Mouse (Mus musculus) heart, adult 18-20 months (tissue): ENCODE results near the gene Rps11. TPM values are rescaled to one million over a fixed set of nuclear protein-coding genes. Genes with fewer than 3 reads are reported as not detected.
"Not testable (repeated sequence)": the region's sequence is repeated elsewhere in the genome, so short reads cannot be mapped to it uniquely, and the experiment has no call there.

Experiments
- DNase-seq, 2 experiments: peaks; one replicate each; pipeline ENCODE4 v3.0.0; 2021 to 2022; ENCODE audit warnings: mixed read lengths in 1 of 2
- total RNA-seq, 2 experiments: library from RNA; stranded (reverse); gene quantifications; 2 replicates each; pipeline ENCODE4 v1.2.3; 2021

The Rps11 gene
- total RNA-seq, 2 experiments from 2014 or later: 512 to 646 TPM

DNA sequence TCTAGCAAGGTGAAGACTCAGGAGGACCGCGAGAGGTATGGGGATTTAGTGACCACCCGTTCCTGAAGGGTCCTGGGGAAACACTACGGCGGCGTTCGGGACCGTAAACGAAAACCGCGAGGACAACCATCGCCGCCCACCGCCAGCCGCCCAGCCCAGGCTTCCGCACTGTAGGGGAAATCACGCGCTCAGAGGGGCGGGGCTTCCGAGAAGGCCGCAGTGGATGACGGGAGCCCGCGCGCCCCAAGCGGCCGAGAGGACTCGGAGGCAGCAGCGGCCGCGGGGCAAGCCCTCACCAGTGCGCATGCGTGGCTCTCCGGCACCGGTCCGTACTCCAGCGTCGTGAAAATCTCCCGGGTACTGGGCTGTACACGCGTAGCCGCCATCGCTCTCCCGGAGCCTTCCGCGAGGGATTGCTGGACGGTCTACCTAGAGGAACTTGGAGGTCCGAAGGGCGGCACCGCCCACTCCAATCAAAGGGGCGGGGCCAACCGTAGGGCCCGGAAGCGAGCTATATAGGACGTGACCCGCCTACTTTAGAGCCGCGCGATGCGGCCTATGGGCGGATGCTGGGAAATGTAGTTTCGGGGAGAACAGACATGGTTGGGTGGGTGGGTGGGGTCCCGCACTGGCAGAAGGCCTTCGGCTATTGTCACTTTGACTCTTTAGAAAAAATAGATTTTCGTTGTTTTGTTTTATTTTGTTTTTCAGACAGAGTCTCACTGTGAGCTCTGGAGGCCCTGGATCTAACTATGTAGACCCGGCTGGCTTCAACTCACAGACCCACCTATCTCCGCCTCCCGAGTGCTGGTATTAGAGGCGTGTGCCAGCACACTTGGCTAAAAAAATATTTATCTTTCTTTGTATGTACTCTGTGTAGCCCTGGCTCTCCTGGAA is 30.1 kb upstream of the Rps11 start, which contains the start of the genes Pih1d1 and Aldh16a1:
Pih1d1 (plus strand) TSS at position 208 of the 897 bp plus-strand sequence.
Aldh16a1 (minus strand) TSS at position 489 of the 897 bp plus-strand sequence.
- peak; percentile 98 for DNase-seq

GRCm38 (mm10) chr7:45153586-45153985 is 29.3 kb upstream of the Rps11 start:
- no peak for DNase-seq

GRCm38 (mm10) chr7:45153052-45153451 is 28.8 kb upstream of the Rps11 start:
- not testable (repeated sequence) for DNase-seq

GRCm38 (mm10) chr7:45151303-45151702 is 27.1 kb upstream of the Rps11 start:
- peak; percentile 63 to 76 for DNase-seq

GRCm38 (mm10) chr7:45150321-45150720 is 26.1 kb upstream of the Rps11 start:
- no peak for DNase-seq

DNA sequence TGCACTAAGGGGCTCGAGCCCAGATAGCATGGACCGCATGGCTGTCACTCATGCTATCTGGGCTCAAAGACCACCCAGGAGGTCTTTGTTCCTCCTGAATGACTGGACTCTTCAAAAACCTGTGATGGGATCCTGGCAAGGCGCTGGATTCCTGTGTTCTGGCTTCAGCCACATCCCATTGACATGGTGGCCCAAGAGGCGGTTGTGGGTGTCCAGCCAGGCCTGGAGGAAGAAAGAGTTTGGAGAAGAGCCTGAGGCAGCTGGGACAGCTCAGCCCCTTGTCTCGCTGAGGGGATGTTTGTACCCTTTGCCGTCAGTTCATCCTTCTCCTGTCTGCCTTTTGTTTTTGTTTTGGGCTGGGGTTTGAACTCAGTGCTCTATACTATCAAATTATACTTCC is 25.3 kb upstream of the Rps11 start:
- DNase-seq: peak; percentile 69 to 78

DNA sequence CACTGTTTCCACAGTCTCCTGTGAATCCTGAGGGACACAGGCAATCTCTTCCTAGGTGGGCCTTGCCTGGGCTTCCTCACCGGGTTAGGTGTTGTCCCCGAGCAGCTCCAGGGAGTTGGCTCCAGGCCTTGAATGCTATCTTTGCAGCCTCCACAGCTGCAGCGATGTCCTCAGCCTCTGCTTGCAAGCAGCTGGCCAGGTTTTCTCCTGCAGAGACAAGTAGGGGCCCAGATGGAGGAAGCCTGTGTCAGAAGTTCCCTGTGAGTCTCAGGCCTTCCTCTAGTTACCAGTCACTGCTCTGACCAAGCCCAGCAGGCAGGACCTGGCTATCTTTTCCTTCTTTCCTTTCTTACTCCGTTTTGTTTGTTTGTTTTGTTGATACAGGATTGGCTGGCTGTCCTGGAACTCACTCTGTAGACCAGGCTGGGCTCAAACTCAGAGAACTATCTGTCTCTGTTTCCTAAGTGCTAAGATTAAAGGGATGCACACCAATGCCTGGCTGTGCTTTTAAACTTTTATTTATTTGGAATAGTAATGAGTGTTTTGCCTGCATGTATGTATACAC is 24.4 kb upstream of the Rps11 start:
- peak; percentile 53 to 74 for DNase-seq

DNA sequence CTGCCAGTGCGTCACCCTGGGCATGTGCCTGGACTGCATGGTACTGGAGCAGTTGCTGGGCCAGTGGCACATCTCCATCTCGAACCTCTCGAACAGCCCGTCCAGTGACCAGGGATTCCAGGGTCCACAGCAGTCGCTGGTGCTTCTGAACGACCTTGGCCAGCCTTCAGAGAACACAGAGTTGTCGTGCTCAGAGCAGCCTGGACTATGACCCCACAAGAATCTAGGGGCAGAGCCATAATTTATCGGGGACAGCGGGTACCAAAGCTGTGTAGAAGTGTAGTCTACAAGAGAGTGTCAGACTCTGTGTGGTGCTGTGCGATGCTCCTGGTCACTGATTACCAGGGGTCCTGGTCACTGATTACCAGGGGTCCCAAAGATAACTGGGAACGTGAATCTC is 23.7 kb upstream of the Rps11 start:
- no peak for DNase-seq

- no peak for DNase-seq
These were observed 23.0 kb upstream of the Rps11 start for GRCm38 (mm10) chr7:45147267-45147666.

- DNase-seq: no peak
These were observed 21.2 kb upstream of the Rps11 start for GRCm38 (mm10) chr7:45145460-45145859.

GRCm38 (mm10) chr7:45144368-45145174 is 20.3 kb upstream of the Rps11 start:
- DNase-seq: peak in 1 of 2 experiments; percentile 66

- no peak for DNase-seq
These were observed 17.7 kb upstream of the Rps11 start for GRCm38 (mm10) chr7:45141914-45142313.

GRCm38 (mm10) chr7:45141319-45141718 is 17.1 kb upstream of the Rps11 start:
- no peak for DNase-seq

DNA sequence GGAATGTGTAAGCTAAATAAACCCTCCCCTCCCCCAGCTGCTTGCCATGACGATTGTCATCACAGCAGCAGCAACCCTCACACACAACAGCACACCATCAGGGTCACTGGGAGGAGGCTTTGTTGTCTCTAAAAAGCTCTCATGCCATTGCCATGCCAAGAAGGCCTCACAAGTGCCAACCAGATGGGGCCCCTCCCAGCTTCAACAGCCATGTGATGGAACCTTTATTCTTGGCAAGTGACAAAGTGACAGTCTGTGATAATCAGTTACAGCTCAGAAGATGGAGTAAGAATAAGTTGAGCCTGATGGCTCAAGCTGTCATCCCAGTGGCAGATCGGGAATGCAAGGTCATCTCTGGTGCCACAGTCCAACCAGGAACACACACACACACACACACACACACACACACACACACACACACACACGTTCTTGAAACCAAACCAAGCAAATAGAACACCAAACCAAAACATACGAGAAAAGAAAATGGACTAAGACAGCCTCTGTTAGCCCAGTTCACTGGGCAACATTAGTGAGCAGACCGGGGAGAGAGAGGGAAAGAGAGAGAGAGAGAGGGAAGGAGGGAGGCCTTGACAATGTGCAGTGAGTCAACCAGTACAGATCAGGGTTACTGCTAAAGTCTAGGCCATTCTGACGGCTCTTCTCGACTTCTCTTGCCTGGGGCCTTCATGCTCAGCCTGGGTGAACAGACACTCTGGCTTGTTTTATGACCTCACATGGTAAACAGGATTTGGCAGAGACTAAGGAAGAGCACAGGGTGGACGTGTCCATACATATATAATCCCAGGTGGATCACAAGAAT is 15.9 kb upstream of the Rps11 start:
- DNase-seq: no peak

GRCm38 (mm10) chr7:45138403-45138802 is 14.2 kb upstream of the Rps11 start:
- DNase-seq: no peak

- DNase-seq: no peak
These were observed 13.2 kb upstream of the Rps11 start for GRCm38 (mm10) chr7:45137171-45138006.

- DNase-seq: peak; percentile 96 to 97
These were observed 11.8 kb upstream of the Rps11 start, which contains the start of the genes Gm45713 and Flt3l for GRCm38 (mm10) chr7:45135993-45136567. Gene Gm45713 (minus strand): TSS chr7:45136231. Gene Flt3l (minus strand): TSS chr7:45136432.

DNA sequence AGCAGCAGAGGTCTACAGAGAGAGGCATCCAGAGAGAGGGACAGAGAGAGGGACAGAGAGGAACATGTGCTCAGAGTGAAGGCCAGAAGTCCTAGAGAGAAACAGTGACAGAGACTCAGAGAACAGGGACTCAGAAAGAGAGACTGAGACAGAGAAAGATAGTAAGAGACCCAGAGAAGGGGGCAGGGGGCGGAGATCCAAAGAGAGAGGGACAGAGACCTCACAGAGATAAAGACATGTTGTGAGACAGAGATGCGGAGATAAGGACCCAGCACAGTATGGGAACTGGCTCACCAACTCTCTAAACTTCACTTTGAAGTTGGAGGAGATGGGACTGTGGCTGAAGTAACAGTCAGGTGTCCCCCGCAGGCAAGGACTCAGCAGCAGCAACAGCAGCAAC is 11.1 kb upstream of the Rps11 start:
- DNase-seq: no peak

- DNase-seq: peak in 1 of 2 experiments; percentile 48
These were observed 10.3 kb upstream of the Rps11 start for GRCm38 (mm10) chr7:45134544-45135026.
